Mouse (Mus musculus) gastrocnemius, postnatal 10 days (tissue): ENCODE measurements at regions not wholly inside any gene's neighbourhood (a gene's known extent, or its start where the extent isn't known, plus 50 kb on each side); places are given as distances from the start of the nearest gene placed in this dataset.

Experiments
- DNase-seq: peaks from one replicate; pipeline ENCODE4 v3.0.0; 2021; ENCODE audit warnings: mixed read lengths

DNA sequence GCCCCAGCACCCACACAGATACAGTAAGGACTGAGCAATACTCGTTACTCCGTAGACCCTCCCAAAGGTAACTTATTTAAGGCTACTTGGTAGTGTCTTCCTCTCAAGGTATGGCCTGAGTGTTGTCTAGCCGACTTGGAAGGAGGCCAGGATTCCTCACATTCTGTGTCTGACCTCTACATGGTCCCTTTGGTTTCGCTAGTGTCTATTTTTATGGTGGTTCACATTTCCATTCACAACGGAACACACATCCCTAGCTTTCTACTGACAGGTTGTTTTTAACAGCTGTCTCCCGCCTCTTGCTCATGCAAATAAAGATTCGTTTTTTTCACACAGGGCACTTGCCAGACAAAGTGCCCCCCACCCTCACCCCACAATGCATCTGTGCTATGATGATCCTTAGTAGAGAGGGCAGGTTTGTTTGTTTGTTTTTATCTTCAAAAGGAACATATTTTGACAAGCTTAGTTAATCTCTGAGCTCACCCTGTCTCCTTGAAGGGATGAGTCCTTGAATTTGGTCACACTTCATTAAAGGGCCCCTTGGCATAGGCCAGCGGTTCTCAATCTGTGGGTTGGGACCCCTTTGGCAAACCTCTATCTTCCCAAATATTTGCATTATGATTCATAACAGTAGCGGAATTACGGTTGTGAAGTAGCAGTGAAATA is 52.7 kb downstream of the Phlda1 start:
- DNase-seq = no peak

DNA sequence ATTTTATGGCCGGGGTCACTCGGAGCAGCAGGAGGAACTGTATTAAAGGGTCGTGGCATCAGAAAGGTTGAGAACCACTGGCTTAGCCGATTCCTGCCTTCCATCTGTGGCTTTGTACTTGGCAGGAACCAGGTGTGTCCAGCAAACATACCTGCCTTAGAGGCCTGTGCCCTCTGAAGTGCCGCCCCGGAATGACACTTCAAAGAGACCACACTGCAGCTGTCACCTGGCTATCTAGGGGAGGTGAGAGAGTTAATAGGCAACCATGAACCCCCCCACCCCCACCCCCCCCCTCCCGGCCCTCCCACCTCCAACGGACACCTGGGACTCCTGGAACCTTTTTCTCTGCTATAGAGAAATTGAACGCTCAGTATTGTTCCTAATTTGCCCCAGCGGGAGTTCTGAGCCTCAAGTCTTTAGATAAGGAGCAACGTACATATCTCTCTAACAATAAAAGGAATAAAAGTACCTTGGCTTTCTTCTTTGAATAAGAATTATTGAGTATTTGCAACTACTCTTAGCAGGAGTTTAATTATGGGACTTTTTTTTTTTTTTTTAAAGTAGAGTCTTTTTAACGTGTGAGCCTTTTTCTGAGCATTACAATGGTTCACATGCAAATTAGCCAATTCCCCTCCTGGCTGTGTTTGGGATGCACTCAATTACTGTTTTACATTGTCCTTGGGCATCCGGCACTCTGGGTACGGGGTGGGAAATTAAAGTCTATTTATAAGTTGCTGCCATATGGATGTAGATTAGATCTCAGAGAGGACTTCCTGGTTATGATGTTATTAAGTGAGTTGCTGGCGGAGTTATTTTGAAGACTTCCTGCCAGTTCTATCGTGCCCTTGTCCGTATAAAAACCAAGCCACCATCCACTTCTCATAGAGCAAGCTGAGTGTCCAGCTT is 53.5 kb downstream of the Phlda1 start:
- DNase-seq = no peak

DNA sequence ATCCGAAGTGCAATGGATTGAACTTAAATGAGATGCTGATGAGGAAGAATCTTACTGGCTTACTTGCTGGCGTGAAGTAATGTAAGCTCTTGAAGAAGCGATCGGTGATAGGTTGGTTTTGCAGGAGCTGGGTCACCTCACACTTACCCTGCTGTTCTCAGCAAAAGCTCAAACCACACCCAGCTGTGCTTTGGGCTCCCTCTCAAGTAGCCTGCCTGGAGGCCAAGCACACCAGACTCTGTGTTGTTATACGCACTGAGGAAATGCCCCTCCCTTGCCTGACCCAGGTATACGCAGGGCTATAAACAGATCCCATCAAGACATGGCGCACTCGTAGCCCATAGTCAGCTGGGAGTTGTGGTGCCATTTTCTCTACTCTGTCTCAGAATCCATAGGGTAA is 56.5 kb downstream of the Phlda1 start:
- DNase-seq = no peak

DNA sequence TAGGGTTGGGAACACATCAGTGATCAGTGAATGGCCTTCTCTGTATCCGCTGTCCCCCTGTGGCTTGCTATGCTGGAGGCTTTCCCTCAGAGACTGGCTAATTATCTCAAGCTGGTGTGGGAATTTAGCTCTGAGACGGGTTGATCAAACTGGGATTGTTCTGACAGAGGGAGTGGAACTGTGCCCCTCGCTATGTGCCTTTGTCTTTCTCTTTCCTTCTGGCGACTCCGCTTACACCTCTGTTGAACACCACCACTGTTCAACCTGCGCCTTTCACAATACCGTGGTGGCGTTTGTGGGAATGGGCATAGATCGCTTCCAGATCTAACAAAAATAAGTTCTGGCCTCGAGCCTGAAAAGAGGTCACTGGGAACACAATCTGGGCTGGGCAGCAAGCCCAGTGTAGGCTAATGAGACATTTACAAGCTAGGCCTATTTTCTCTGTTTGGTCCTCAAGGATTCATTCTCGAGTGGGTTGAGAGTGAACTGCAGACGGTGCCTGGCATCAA is 60.8 kb downstream of the Phlda1 start:
- DNase-seq = peak; percentile 59

DNA sequence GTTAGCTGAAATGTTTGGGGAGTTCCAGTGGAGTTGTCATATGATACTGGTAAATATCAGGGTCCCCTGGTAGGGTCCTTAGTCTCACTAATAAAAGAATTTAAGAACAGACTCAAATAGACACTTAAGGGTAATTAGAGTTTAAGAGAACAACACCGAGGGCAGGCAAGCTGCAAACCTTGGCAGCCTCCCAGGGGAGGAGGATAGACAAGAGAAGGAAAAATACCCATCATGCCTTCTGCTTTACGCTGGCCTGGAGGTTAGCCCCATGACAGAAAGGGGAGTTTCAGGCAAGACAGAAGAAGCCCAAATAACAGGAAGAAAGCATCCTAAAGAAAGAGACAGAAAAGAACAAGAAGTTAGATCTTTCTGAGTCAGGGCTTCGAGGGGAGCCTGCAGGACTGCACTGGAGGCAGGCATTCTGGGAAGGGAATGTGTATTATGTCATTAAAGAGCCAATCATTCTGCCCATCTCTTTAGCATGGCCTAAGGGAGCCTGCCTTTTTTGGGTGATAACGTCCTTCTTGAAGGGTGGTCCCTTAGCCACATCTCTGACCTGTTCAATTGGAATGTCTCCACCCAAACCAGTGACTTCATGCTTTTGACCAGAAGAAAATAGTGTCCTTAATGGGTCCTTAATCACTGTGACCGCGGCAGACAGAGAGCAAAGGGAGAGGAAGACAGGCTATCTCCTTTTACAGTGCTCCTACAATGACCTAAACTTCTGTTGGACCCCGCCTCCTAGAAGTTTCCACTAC is 64.6 kb downstream of the Phlda1 start:
- DNase-seq = no peak

DNA sequence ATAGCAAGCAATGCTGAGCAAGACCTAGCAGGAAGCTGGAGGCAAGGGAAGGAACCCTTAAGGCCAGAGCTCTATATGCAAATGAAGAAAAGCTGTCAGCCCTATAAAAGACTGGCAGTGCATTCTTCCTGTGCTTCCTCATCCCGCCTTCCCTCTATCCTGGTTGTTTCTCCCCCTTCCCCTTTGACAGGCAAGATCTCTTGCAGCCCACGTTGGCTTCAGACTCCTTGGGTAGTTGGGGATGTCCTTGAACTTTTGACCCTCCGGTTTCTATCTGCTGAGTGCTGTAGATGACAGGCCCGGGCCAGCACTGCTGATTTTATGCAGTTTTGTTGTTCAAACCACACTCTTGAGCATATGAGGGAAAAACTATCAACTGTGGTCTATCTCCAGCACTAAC is 68.1 kb downstream of the Phlda1 start:
- DNase-seq = no peak

DNA sequence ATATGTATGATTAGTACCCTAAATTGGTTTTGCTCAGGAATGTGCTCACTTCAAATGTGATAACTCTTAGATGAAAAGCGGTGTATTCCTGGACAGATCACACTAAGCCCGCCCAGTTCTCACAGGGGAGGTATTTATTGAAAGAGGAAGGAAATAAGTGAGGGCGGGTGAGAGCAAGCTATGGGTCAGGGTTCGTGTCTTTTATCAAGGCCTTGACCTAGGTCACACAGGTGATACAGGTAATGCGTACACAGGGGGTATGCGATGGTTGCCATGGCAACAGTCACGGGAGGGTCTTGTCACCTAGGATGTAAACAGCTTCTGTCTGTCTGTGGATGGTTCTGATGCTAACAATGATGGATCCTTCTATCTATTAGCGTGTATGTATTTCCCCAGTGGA is 68.7 kb downstream of the Phlda1 start:
- no peak for DNase-seq

DNA sequence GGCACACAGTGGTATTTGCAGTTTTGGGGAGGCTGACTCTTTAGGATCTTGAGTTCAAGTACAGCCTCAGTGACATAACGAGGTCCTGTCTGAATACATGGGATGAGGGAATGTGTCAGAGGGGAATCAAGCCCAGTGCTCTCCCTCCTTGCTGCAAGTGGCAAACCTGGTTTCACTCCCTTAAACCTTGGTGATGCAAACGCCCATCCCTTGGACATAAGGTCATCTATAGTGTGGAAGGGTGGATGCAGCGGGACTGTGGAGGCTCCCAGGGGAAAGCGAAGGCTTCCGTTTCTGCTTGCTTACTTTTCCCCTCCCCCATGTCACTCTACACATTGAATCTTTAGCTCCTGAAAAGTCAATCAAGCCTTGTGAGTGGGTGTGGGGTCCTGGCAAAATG is 69.2 kb downstream of the Phlda1 start:
- no peak for DNase-seq

DNA sequence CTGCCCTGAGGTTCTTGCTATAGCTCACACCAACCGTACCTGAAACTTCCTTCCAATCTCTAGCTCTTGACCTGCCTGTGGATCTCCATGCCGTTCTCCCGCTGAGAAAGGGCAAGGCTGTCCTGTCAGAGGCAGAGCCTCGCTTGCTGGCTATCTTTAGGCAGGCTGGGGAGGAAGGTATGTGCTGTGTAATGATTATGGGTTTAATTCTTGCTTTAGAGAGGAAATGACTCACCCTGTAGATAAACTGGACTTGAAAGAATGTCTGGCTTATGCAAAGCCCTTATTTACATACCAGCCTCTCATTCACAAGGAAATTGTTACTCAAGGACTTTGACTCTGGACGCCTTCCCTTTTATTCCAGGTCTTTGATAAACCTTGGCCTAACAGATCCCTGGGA is 69.8 kb downstream of the Phlda1 start:
- no peak for DNase-seq

DNA sequence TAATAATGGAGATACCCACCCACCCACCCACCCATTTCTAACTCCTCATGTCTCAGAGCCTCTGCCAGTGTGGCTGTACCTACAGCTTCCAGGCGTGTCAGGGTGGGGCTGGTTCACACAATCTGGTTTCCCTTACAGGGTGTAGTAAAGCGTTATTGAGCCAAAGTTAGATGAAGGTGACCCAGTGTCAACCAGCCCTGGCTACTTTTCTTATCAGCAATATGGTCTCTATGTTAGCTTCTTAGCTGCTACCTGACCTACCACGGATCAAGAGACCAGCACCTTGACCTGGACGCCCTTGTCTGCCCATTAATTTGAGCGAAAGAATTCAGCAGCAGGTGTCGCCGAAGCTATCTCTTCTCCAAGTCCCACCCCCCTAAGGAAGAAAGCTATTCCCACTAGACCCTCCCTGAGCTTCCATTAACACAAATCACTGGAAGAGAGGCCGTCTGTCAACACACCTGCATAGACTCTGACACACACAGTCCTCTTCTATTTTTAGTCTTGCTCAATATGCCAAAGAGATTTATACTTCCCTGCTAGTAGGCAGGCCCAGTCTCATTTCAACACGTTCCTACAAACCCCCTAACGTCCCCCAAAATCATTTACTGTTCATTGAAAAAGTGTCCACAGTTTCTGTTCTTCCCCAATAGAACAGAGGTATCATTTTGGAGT is 70.4 kb downstream of the Phlda1 start:
- DNase-seq = no peak

DNA sequence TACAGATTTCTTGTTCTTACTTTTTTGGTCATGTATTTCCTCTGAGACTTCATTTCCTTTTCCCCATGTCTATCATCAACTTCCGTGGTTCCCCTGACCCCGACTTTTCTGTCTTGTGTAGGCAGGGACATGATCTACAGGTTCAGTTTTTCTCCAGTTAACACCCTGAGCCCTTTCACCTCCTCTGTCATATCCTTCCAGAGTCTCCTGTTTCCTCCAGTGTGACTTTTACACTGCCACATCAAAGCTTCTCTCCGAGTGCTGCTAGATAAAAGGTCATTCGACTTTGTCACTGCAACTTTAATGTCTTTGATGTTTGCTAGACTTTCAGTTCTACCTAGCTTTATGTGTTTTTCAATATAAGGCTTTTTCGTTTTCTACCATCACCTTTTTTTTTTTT is 72.5 kb downstream of the Phlda1 start:
- DNase-seq = no peak

DNA sequence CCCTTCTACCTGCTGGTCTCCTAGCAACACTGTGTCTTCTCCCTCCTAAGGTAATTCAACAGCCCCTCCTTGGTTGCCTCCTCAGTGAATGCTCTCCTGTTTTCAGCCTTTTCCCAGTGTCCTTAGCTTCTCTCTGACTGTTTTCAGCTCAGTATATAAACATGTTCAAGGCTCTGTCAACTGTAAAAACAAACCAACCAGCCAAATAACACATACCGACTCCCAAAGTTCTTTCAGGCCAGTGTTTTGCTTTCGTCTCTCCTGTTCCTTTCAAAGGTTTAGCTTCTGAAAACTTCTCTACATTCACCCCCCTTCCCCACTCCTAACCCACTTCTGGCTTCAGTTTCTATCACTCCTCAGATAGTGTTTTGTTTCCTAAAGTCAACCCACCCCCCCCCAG is 73.4 kb downstream of the Phlda1 start:
- no peak for DNase-seq

DNA sequence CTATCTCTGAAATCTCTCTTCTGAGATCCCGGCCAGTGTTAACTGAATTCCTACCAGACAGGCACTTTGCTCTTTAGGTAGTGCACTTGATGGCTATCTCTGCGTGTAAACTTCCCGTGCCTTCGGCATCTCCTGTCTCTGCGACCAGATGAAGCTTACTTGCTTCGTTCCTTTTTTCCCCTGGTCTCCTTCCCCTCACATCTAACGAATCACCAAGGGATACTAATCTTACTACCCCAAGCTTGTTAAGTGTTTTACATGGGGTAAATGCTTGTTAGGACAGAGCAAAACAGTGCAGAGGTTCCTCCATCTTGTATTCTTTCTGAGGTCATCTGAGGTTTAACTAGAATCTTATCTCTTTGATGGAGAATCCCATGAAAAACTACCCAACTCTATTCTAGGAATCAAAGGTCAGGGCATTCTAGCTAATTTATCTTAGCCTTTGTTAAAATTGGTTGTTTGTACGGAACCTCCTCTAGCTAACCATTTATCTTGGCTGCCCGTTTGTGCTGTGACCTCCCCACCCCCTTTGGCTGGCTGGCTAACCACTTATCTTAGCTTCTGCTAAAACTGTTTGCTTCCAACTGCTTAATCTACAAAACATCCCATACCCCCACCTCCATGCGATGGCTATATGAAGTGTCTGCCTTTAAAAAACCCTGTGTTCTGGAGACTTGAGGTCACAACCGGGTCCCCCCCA is 74.5 kb downstream of the Phlda1 start:
- DNase-seq = no peak

DNA sequence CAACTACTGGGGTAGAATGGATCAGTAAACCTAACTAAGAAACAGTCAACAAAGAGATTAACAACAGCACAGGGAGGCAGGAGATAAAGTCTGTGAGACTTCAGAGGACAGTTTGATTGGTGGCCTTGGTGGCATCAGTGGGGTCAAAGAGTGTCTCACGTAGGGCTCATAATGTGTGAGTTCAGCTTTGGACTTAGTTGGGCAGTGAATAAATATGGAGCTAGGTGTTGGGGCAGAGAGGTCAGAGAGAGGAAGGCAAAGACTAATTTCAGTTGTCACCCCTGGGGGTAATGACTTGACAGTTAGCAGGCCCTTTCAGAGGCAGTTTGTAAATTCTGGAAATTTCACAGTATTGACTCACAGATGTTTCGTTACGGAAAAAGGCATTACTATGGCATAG is 75.8 kb downstream of the Phlda1 start:
- no peak for DNase-seq

DNA sequence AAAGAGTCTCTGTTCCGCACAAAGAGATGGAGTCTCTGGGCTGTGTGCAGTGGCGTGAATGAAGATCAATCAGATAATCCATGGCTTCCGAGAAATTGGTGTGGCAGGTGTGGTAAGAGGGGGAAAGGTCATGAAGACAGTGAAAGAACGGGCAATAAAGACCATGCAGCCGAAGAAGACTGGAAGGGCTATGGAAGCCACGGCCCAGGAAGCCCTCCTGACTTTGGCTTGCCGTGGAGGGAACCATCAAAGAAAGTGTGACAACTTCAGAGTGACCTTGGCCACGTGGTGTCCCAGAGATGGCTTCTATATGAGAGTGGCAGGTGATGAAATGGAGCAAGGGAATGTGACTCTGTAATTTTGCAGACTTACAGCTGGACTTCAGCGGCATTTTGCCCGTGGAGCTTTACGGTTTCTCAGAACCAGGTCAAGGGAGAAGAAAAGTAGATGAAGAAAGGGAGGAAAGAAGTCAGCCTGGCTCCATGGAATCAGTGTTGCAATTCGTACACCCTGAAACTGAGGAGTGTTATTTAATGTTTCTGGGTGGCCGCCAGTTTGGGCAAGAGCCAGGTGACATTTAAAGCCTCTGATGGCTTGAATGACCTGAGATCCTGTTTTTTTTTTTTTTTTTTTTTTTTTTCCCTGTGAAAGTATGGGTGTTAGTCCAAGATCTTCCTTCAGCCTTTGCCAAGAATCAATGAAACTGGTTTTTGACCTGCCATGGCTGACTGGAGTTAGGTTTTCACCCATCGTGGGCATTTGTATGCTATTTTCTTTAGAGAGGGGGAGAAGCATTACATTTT is 76.4 kb downstream of the Phlda1 start:
- peak; percentile 36 for DNase-seq

DNA sequence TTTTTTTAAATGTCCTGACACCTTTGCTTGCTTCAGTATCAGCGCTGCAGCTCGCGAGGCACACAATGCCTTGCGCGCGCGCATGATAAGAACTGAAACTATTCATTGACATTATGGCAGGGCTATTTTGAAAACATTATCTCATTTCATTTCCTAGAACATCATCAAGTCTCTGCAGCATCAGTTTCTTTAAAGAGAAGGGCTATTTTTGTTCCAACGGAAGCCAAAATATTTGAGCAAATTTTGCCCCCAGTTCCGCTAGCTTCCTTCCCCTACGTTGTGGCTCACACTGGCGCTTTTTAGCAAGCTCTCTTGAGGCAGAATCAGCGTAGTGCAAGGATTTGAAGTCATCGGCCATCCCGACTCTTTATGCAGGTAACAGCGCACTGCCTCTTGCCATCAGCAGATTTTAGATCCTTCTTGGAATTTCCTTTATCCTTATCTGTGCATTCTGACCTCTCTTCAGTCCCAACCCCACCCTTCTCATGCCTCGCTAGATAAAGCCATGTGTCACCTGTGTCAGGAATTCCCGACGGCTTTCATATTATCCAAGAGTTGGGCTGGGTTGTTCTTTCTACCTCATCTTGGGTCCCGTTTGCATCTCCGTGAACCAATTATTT is 77.1 kb downstream of the Phlda1 start:
- DNase-seq = no peak

DNA sequence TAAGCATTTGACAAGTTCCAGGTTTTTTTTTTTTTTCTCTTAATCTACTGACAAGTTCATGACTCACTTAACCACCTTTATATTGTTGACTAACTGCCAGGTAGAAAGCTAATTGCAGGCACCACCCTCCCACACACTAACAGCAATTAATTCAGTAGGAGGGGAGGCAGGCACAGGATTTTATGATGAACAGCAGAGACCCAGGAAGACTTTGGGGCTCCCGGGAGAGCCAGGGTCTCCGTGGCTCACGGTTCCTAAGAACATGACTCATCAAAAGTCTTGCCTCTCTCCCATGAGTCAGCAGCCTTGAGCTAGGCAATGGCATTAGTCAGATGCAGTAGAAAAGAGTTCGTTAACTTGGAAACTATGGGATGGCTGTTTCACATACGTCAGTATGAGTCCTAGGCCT is 77.7 kb downstream of the Phlda1 start:
- no peak for DNase-seq

DNA sequence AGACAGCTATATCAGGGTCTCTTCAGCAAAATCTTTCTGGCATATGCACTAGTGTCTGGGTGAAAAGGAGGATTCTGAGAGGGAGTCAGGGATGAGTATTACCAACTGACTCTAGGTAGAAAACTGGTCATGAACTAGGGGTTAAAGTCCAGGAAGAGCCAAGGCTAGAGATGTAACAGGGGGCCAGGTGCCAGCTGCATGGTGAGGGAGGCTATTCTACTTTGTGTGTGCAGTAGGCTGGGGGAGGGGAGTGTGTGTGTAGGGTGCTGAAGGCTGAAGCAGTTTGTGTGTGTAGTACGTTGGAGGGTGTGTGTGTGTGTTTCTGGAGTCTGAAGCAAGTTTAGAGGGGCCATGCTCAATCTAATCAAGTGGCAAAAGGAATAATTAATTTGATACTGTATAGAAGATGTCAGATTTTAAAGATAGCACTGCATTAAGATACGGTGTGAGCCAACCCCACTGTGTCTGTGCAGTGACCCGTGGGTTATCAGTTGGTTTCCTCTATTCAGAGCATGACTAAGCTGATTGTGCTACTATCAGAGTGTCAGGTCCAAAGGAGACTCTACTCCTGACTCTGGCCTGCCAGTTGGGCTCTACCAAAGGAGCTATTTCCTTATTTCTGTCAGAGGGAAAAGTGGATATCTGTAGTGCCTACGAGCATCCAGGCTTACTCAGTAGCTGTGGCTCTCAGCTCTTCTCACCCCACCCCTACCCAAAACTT is 82.0 kb downstream of the Phlda1 start:
- DNase-seq = no peak

DNA sequence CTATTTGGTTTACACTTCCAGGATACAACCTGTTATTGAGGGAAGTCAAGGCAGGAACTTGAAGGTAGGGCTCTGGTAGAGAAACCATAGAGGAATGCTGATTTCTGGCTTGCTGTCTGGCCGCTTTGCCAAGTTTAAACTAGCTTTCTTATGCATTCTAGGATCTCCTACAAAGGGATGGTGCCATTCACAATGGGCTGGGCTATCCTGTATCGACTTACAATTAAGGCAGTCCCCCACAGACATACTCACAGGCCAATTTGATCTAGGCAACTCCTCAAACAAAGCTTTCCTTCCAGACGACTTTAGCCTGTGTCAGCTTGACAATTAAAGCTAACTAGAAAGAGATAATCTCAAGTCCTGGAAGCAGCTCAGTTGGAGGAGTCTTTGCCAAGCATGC is 83.1 kb downstream of the Phlda1 start:
- DNase-seq = no peak
